Mouse (Mus musculus) erythroblast, adult 5-6 weeks (primary cell): Measurements from ENCODE around the gene Cavin1. TPM values are rescaled to one million over a fixed set of nuclear protein-coding genes. Genes with fewer than 3 reads are reported as not detected.
"Not testable (repeated sequence)": the region's sequence is repeated elsewhere in the genome, so short reads cannot be mapped to it uniquely, and the experiment has no call there.

Source experiments
- ATAC-seq: replicated peaks from 2 replicates; pipeline ENCODE4 v1.8.0; 2016; ENCODE audit warnings: moderate number of reproducible peaks, mild to moderate bottlenecking, moderate TSS enrichment, inconsistent platforms; ENCODE audit not compliant: poor library complexity, low FRiP score, severe bottlenecking
- total RNA-seq, 2 experiments: library from RNA; stranded (forward) in 1 of 2; stranded (reverse) in 1 of 2; fragments of 150-400 nt in 1 of 2; fragments of 200-764, 138-1000 nt in 1 of 2; gene quantifications; 2 replicates each; pipeline versions ENCODE4 v1.2.3 to v1.2.4; 2015 to 2017; ENCODE audit warnings: low replicate concordance in 2 of 2

The Cavin1 gene
- total RNA-seq (2015; ENCODE audit: low replicate concordance) (0.63 TPM in 1 of 2 replicates, not detected in the other), total RNA-seq (2017; ENCODE audit: low replicate concordance) (1.1 TPM in 1 of 2 replicates, not detected in the other)

DNA sequence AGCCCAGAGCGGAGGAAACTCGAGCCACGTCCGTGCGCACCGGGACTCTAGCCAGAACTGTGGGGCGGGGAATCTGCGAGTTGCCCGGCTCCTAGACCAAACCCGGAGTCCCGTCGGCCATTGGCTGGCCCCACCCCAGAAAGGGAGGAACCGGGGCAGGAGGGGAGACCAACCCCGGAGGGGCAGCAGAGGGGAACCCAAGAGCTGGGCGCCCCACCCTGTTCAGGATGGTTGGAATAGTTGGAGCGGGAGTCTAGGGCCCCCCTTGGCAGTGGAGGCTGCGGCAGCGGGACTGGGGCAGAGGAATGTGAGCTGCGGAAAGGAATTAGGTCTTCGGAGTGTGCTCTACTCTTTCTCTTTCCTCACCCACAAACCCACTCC is at the start of gene Cavin1:
Gene Cavin1 (minus strand): TSS at position 331 of the 381 bp plus-strand sequence.
- ATAC-seq = no peak

DNA sequence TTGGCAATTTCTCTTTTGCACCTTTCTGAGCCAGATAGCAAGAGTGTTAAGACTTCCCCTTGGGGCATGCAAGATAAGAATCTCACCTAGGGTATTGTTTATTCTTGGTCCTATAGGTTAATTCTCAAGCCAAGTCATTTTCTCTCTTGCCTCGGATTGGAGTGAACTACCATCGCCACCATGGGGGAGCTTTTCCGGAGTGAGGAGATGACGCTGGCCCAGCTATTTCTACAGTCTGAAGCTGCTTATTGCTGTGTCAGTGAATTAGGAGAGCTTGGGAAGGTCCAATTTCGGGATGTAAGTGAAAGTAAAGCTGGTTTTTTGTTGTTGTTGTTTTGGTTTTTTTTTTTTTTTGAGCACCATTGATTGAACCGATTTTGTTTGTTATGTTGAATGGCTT is 41.0 kb upstream of the Cavin1 start:
- ATAC-seq = no peak

- ATAC-seq = peak; percentile 86
Observed at GRCm38 (mm10) chr11:101009888-101010784, 39.4 kb upstream of the Cavin1 start.

DNA sequence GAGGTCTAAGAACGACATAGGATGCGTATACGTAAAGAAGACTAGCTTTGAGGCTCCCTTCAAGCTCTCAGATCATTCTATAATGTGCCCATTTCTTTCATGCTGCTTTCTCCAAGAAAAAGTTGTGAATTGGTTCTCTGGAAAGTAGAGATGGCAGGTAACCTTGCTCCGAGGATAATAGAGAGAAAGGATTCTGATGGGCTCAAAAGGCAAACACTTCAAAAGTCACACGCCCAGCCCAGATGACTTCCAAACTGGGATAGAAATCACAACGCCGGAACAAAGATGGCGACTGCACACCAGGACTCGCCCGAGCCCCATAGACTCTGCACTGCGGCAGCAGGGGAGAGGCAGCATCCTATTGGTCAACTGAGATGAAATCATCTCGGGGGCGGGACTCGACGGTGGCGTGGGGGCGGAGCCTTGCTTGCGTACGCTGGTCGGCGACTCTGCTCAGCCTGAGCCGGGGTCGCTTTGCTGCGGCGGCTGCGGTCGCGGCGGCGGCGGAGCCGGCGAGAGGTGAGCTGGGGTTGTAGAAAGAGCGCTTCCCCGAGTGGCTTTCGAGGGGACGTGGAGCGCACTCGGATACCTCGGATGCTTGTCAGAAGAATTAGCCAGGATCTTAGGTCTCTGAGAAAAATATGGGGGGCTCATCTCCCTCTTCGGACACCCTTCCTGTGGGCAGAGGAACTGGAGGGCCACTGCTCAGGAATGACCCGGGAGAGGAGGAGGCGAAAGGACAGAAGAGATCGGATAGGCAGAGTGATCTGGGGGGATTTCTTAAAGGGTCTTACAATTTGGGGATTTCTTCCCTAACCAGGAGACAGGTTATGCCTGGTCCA is 38.6 kb upstream of the Cavin1 start, which contains the start of gene Atp6v0a1:
Gene Atp6v0a1 (plus strand): TSS at position 407 of the 842 bp plus-strand sequence.
- ATAC-seq = peak; percentile 92

DNA sequence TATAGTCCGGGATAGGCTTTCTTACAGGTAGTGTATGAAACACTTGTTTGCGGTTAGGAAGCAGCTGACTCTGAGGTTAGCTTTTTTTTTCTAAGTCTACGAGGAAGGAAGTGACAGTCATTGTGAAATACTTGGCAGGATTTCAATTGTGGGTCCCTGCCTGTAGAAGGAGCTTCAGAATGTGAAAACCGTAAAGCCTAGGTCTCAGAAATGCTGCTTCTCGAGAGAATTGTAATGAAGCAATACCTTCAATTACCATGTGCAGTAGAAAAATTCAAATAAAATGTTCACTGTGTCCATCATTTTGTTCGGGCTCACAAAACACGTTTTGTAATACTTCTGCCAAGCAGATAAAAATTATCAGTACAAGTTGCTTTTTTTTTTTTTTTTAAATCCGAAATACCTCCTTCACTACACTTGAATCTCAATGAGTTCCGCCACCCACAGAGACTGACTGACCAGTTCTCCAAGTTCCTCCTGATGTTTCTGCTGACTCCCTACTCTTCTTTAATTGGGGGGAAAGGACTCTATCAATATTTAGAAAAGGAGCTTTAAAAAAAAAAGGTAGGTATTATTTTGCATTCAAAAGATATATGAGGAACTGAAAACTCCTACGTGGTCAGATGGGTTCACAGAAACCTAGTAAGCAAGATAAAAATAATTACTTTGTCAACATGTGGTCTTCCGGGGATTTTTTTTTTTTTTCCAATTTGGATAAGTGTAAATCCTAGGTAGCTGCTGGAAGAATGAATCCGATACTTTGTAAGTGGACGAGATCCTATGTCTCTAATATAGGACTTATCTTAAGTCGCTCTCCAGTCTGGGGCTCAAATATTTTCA is 37.7 kb upstream of the Cavin1 start:
- ATAC-seq = no peak

- ATAC-seq = no peak
Observed at GRCm38 (mm10) chr11:101003025-101003685, 32.5 kb upstream of the Cavin1 start.

DNA sequence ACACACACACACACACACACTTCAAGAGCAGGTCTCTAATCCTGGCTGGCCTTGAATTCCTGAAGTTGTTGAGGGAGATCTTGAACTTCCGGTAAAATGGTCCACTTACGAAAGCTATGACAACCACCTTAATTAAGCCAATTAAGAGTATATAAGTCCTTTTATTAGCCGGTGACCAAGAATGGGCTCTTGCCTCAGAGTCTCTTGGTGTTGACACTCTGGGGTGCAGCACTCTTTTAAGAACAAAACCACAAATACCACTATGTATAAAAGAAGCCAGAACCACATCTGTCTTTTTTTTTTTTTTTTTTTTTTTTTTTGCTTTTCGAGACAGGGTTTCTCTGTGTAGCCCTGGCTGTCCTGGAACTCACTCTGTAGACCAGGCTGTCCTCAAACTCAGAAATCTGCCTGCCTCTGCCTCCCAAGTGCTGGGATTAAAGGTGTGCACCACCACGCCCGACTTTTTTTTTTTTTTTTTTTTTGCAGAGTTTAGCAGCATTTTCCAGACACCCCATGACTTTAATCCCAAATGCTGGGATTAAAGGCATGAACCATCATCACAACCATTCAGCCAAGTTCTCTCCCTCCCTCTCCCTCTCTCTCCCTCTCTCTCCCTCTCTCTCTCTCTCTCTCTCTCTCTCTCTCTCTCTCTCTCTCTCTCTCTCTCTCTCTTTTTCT is 31.3 kb upstream of the Cavin1 start:
- not testable (repeated sequence) for ATAC-seq

GRCm38 (mm10) chr11:100999254-100999653 is 28.6 kb upstream of the Cavin1 start:
- ATAC-seq = no peak

DNA sequence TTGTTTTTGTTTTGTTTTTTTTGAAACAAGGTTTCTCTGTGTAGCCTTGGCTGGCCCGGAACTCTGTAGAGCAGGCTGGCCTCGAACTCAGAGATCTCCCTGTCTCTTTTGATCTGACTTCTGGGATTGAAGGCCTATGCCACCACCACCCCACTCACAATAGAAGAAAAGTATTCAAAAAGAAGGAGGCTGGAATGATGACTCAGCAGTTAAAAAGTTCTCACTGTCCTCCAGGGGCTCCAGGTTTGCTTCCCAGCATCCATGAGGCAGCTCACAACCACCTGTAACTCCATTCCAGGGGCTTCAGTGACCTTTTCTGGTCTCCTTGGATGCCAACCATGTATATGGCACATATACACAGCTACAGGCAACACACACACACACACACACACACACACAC is 28.1 kb upstream of the Cavin1 start:
- no peak for ATAC-seq

DNA sequence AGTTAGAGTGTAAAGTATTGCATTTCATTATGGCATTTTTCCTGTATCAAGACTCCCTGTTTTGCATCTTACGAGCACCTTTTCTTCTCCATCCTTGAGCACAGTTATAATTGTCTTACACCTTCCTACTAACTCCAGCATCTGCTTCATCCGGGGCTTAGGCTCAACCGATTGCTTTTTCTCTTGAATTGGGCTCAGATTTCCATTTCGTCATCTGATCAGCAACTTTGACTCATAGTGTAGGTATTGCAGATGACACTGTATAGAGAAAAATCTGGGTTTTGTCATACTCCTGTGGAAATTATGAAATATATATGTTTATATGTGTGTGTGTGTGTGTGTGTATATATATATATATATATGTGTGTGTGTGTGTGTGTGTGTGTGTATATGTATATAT is 25.8 kb upstream of the Cavin1 start:
- no peak for ATAC-seq

- ATAC-seq = no peak
Observed at GRCm38 (mm10) chr11:100994655-100995054, 24.0 kb upstream of the Cavin1 start.

DNA sequence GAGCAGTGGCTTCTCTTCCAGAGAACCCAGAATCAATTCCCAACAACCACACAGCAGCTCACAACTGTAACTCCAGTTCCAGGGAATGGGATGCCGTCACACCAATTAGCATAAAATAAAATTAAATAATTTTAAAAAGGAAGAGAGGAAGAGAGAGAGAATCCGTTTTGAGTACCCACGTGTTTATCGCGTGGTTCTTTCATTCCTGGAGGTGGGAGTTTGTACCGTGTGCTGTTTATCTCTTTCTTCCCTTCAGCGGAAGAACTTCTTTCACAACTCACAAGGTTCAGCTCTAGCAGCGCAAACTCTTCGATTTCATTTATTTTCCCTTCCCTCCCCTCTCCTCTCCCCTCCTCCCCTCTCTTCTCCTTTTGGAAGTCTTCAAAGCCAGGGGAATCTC is 23.5 kb upstream of the Cavin1 start:
- ATAC-seq = no peak

DNA sequence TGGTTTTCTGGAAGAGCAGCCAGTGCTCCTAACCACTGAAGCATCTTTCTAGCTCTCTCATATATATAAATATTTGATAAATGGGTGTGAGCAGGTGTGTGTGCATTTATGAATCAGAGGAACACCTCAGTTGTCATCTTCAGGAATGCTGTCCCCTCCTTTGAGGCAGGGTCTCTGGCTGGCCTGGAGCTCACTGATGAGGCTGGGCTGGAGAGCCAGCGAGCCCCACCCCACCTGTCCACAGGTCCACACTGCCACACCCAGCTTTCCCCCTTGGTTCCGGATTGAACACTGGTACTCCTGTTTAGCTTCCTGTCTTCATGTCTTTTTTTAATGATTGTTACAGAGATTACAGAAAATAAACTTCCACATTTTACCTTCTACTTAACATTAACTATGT is 22.8 kb upstream of the Cavin1 start:
- ATAC-seq = no peak

- no peak for ATAC-seq
Observed at GRCm38 (mm10) chr11:100991027-100991534, 20.4 kb upstream of the Cavin1 start.

DNA sequence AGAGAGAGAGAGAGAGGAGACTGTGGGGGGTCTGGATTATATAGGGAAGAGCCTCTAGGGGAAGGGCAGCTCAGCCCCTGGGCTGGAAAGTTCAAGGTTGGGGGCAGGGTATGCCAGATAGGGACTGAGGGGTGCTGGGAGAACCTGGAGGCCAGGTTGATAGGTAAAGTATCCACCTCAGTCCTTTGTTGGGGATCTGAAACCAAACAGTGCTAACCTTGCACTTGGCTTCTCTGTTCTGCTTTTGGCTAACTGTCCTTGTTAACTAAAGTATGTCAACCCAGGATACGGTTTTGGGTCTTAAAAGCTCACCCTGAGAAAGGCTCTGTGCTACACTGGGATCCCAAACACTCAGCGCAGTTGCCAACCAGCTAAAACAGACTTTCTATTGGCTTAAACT is 19.0 kb upstream of the Cavin1 start:
- no peak for ATAC-seq

- no peak for ATAC-seq
Observed at GRCm38 (mm10) chr11:100988674-100989073, 18.0 kb upstream of the Cavin1 start.

GRCm38 (mm10) chr11:100985607-100986006 is 14.9 kb upstream of the Cavin1 start:
- ATAC-seq = no peak

GRCm38 (mm10) chr11:100983778-100984131 is 13.1 kb upstream of the Cavin1 start:
- ATAC-seq = no peak
